Mouse (Mus musculus): Measurements from ENCODE around the gene Spa17. TPM values are rescaled to one million over a fixed set of nuclear protein-coding genes. Genes with fewer than 3 reads are reported as not detected.
A peak's percentile ranks its signal among the peaks of the same experiment; 100 is the strongest.

Gene Spa17
- polyA plus RNA-seq, 1 experiment from 2014 or later, result 18.1 TPM

- no peak overlapping the region for H3K4me3 ChIP-seq (replicated peaks)
- no peak for ATAC-seq (ENCODE audit: insufficient number of reproducible peaks, low FRiP score, low TSS enrichment, low read depth)
- no peaks in the 10 kb centered on the region for H3K4me1 ChIP-seq
- H3K4me2 ChIP-seq (replicated peaks), result no peak overlapping the region
- no peak overlapping the region for H3K27ac ChIP-seq (replicated peaks)
- H3K27me3 ChIP-seq, result no peaks in the 10 kb centered on the region
- no peak overlapping the region for H3K9ac ChIP-seq
- no peaks in the 10 kb centered on the region for H3K36me3 ChIP-seq
- no peaks in the 10 kb centered on the region for H3K9me3 ChIP-seq (replicated peaks)
- 19% methylated on average over 7 of the region's 7 CpGs for WGBS
These were observed 22.8 kb upstream of the Spa17 start for GRCm38 (mm10) chr9:37636335-37636734.

GRCm38 (mm10) chr9:37634269-37634668 is 20.7 kb upstream of the Spa17 start:
- 87% methylated on average over 3 of the region's 3 CpGs for WGBS
- no peaks in the 10 kb centered on the region for H3K4me1 ChIP-seq
- no peaks in the 10 kb centered on the region for H3K9me3 ChIP-seq (replicated peaks)
- H3K4me2 ChIP-seq (replicated peaks), result no peak overlapping the region
- no peak overlapping the region for H3K27ac ChIP-seq (replicated peaks)
- H3K4me3 ChIP-seq (replicated peaks), result no peak overlapping the region
- no peak for ATAC-seq (ENCODE audit: insufficient number of reproducible peaks, low FRiP score, low TSS enrichment, low read depth)
- H3K36me3 ChIP-seq, result no peaks in the 10 kb centered on the region
- H3K27me3 ChIP-seq, result no peaks in the 10 kb centered on the region
- H3K9ac ChIP-seq, result no peak overlapping the region

- 85% methylated on average over 2 of the region's 2 CpGs for WGBS
- Histone ChIP-seq H3K4me3 (replicated peaks) (no peak overlapping the region), H3K36me3 (no peaks in the 10 kb centered on the region), H3K27me3 (no peaks in the 10 kb centered on the region), H3K27ac (replicated peaks) (no peak overlapping the region), H3K9me3 (replicated peaks) (no peaks in the 10 kb centered on the region), H3K9ac (no peak overlapping the region), H3K4me2 (replicated peaks) (no peak overlapping the region), H3K4me1 (no peaks in the 10 kb centered on the region)
- no peak for ATAC-seq (ENCODE audit: insufficient number of reproducible peaks, low FRiP score, low TSS enrichment, low read depth)
These were observed 18.8 kb upstream of the Spa17 start for GRCm38 (mm10) chr9:37632305-37632704.

- no peak for ATAC-seq (ENCODE audit: insufficient number of reproducible peaks, low FRiP score, low TSS enrichment, low read depth)
- 84% methylated on average over 2 of the region's 2 CpGs for WGBS
- Histone ChIP-seq H3K9ac (no peak overlapping the region), H3K4me3 (replicated peaks) (no peak overlapping the region), H3K4me1 (peaks cover 10% of the 10 kb centered on the region), H3K27ac (replicated peaks) (no peak overlapping the region), H3K9me3 (replicated peaks) (no peaks in the 10 kb centered on the region), H3K36me3 (no peaks in the 10 kb centered on the region), H3K4me2 (replicated peaks) (no peak overlapping the region), H3K27me3 (no peaks in the 10 kb centered on the region)
These were observed 16.4 kb upstream of the Spa17 start for GRCm38 (mm10) chr9:37629941-37630340.

- Histone ChIP-seq H3K4me1 (peaks cover 10% of the 10 kb centered on the region), H3K36me3 (no peaks in the 10 kb centered on the region), H3K27ac (replicated peaks) (no peak overlapping the region), H3K27me3 (no peaks in the 10 kb centered on the region), H3K9ac (no peak overlapping the region), H3K9me3 (replicated peaks) (no peaks in the 10 kb centered on the region), H3K4me3 (replicated peaks) (no peak overlapping the region), H3K4me2 (replicated peaks) (no peak overlapping the region)
- WGBS, result 66% methylated on average over 4 of the region's 4 CpGs
- no peak for ATAC-seq (ENCODE audit: insufficient number of reproducible peaks, low FRiP score, low TSS enrichment, low read depth)
These were observed 15.1 kb upstream of the Spa17 start for GRCm38 (mm10) chr9:37628581-37628980.

GRCm38 (mm10) chr9:37627263-37627662 is 13.7 kb upstream of the Spa17 start:
- no peak for ATAC-seq (ENCODE audit: insufficient number of reproducible peaks, low FRiP score, low TSS enrichment, low read depth)
- WGBS, result 100% methylated on average over 1 of the region's 1 CpGs
- Histone ChIP-seq H3K27me3 (no peaks in the 10 kb centered on the region), H3K4me1 (peaks cover 10% of the 10 kb centered on the region), H3K9ac (no peak overlapping the region), H3K9me3 (replicated peaks) (no peaks in the 10 kb centered on the region), H3K27ac (replicated peaks) (no peak overlapping the region), H3K36me3 (no peaks in the 10 kb centered on the region), H3K4me2 (replicated peaks) (no peak overlapping the region), H3K4me3 (replicated peaks) (no peak overlapping the region)

- no peaks in the 10 kb centered on the region for H3K36me3 ChIP-seq
- no peak overlapping the region for H3K27ac ChIP-seq (replicated peaks)
- no peak overlapping the region for H3K4me2 ChIP-seq (replicated peaks)
- no peak overlapping the region for H3K9ac ChIP-seq
- peaks cover 10% of the 10 kb centered on the region for H3K4me1 ChIP-seq
- no peak for ATAC-seq (ENCODE audit: insufficient number of reproducible peaks, low FRiP score, low TSS enrichment, low read depth)
- no peaks in the 10 kb centered on the region for H3K9me3 ChIP-seq (replicated peaks)
- no peaks in the 10 kb centered on the region for H3K27me3 ChIP-seq
- 14% methylated on average over 3 of the region's 3 CpGs for WGBS
- H3K4me3 ChIP-seq (replicated peaks), result no peak overlapping the region
These were observed 12.6 kb upstream of the Spa17 start for GRCm38 (mm10) chr9:37626103-37626567.

GRCm38 (mm10) chr9:37625641-37626040 is 12.1 kb upstream of the Spa17 start:
- 34% methylated on average over 7 of the region's 7 CpGs for WGBS

GRCm38 (mm10) chr9:37625129-37625528 is 11.6 kb upstream of the Spa17 start:
- no peak overlapping the region for H3K9ac ChIP-seq
- 40% methylated on average over 3 of the region's 3 CpGs for WGBS
- no peak overlapping the region for H3K4me2 ChIP-seq (replicated peaks)
- H3K4me1 ChIP-seq, result peaks cover 10% of the 10 kb centered on the region
- no peak for ATAC-seq (ENCODE audit: insufficient number of reproducible peaks, low FRiP score, low TSS enrichment, low read depth)
- no peak overlapping the region for H3K27ac ChIP-seq (replicated peaks)
- no peaks in the 10 kb centered on the region for H3K9me3 ChIP-seq (replicated peaks)
- H3K36me3 ChIP-seq, result no peaks in the 10 kb centered on the region
- H3K27me3 ChIP-seq, result no peaks in the 10 kb centered on the region
- H3K4me3 ChIP-seq (replicated peaks), result no peak overlapping the region

More at GRCm38 (mm10) chr9:37625641-37626040, 12.1 kb upstream of the Spa17 start:
- H3K27me3 ChIP-seq, result no peaks in the 10 kb centered on the region
- H3K9ac ChIP-seq, result no peak overlapping the region
- no peak overlapping the region for H3K4me3 ChIP-seq (replicated peaks)
- no peaks in the 10 kb centered on the region for H3K9me3 ChIP-seq (replicated peaks)
- H3K4me1 ChIP-seq, result peaks cover 10% of the 10 kb centered on the region
- H3K36me3 ChIP-seq, result no peaks in the 10 kb centered on the region
- ATAC-seq (ENCODE audit: insufficient number of reproducible peaks, low FRiP score, low TSS enrichment, low read depth), result peak; percentile 39; the same call in 1 of the 2 replicates
- no peak overlapping the region for H3K27ac ChIP-seq (replicated peaks)
- no peak overlapping the region for H3K4me2 ChIP-seq (replicated peaks)

GRCm38 (mm10) chr9:37624502-37624901 is 11.0 kb upstream of the Spa17 start:
- no peaks in the 10 kb centered on the region for H3K9me3 ChIP-seq (replicated peaks)
- no peak overlapping the region for H3K4me2 ChIP-seq (replicated peaks)
- no peak overlapping the region for H3K4me3 ChIP-seq (replicated peaks)
- H3K4me1 ChIP-seq, result peaks cover 10% of the 10 kb centered on the region
- 57% methylated on average over 1 of the region's 1 CpGs for WGBS
- H3K27me3 ChIP-seq, result no peaks in the 10 kb centered on the region
- H3K9ac ChIP-seq, result no peak overlapping the region
- no peak for ATAC-seq (ENCODE audit: insufficient number of reproducible peaks, low FRiP score, low TSS enrichment, low read depth)
- H3K36me3 ChIP-seq, result no peaks in the 10 kb centered on the region
- H3K27ac ChIP-seq (replicated peaks), result no peak overlapping the region

GRCm38 (mm10) chr9:37623981-37624380 is 10.5 kb upstream of the Spa17 start:
- ATAC-seq (ENCODE audit: insufficient number of reproducible peaks, low FRiP score, low TSS enrichment, low read depth), result no peak
- Histone ChIP-seq H3K9me3 (replicated peaks) (no peaks in the 10 kb centered on the region), H3K27me3 (no peaks in the 10 kb centered on the region), H3K36me3 (no peaks in the 10 kb centered on the region), H3K4me1 (peaks cover 10% of the 10 kb centered on the region), H3K27ac (replicated peaks) (no peak overlapping the region), H3K4me3 (replicated peaks) (no peak overlapping the region), H3K9ac (no peak overlapping the region), H3K4me2 (replicated peaks) (no peak overlapping the region)
- 45% methylated on average over 3 of the region's 3 CpGs for WGBS

GRCm38 (mm10) chr9:37621290-37621689 is 7.8 kb upstream of the Spa17 start:
- H3K4me3 ChIP-seq (replicated peaks), result no peak overlapping the region
- H3K9ac ChIP-seq, result no peak overlapping the region
- H3K27ac ChIP-seq (replicated peaks), result no peak overlapping the region
- no peak overlapping the region for H3K4me2 ChIP-seq (replicated peaks)
- peaks cover 9% of the 10 kb centered on the region for H3K4me1 ChIP-seq
- 85% methylated on average over 6 of the region's 6 CpGs for WGBS
- ATAC-seq (ENCODE audit: insufficient number of reproducible peaks, low FRiP score, low TSS enrichment, low read depth), result no peak
- no peaks in the 10 kb centered on the region for H3K9me3 ChIP-seq (replicated peaks)
- no peaks in the 10 kb centered on the region for H3K36me3 ChIP-seq
- H3K27me3 ChIP-seq, result no peaks in the 10 kb centered on the region

Measured in embryonic facial prominence, embryonic 15.5 days (tissue).